Mouse (Mus musculus) limb, embryonic 15.5 days (tissue): ENCODE measurements around the gene Jak1. TPM values are rescaled to one million over a fixed set of nuclear protein-coding genes. Genes with fewer than 3 reads are reported as not detected.

Source experiments
- ATAC-seq: fragments of 200-750 bp; cut with Nextera tagmentation; 2 replicates; pipeline ENCODE4 v1.8.0; 2017; ENCODE audit warnings: low read depth, moderate TSS enrichment; ENCODE audit not compliant: insufficient number of reproducible peaks, low FRiP score, low TSS enrichment
- H3K27ac ChIP-seq: fragments of 300-500 bp; sonication (generic); 2 replicates; pipeline ENCODE4 v1.5.1; 2015; ENCODE audit warnings: moderate library complexity, mild to moderate bottlenecking, inconsistent platforms
- H3K27me3 ChIP-seq: fragments of 300-500 bp; sonication (generic); 2 replicates; pipeline ENCODE4 v1.6.1; 2015; ENCODE audit warnings: inconsistent platforms
- H3K36me3 ChIP-seq: fragments of 300-500 bp; sonication (generic); 2 replicates; pipeline ENCODE4 v1.6.1; 2015; ENCODE audit warnings: inconsistent platforms
- H3K4me1 ChIP-seq: fragments of 300-500 bp; sonication (generic); 2 replicates; pipeline ENCODE4 v1.6.1; 2015; ENCODE audit warnings: inconsistent platforms
- H3K4me2 ChIP-seq: fragments of 300-500 bp; sonication (generic); 2 replicates; pipeline ENCODE4 v1.6.1; 2015; ENCODE audit warnings: mild to moderate bottlenecking, inconsistent platforms
- H3K4me3 ChIP-seq: fragments of 300-500 bp; sonication (generic); 2 replicates; pipeline ENCODE4 v1.5.1; 2015; ENCODE audit warnings: mild to moderate bottlenecking, inconsistent platforms
- H3K9ac ChIP-seq: fragments of 300-500 bp; sonication (generic); 2 replicates; pipeline ENCODE4 v1.6.1; 2015; ENCODE audit warnings: inconsistent platforms
- H3K9me3 ChIP-seq: fragments of 300-500 bp; sonication (generic); 2 replicates; pipeline ENCODE4 v1.6.1; 2016; ENCODE audit warnings: inconsistent platforms
- WGBS: fragments of 180-500 bp; shearing (Covaris S2); methylation state at CpG from one replicate; pipeline ENCODE4 v1.1.7; 2015; 5-methylcytosine and 5-hydroxymethylcytosine counted together
- polyA plus RNA-seq: library from polyadenylated mRNA; unstranded; fragments of >200 nt; fragmentation: Nextera tagmentation; extraction: Ambion mirVana; gene quantifications from 2 replicates; pipeline ENCODE4 v1.2.1, GENCODE M21; 2015

Jak1 gene
- polyA plus RNA-seq, 1 experiment from 2014 or later = 99.9 TPM

DNA sequence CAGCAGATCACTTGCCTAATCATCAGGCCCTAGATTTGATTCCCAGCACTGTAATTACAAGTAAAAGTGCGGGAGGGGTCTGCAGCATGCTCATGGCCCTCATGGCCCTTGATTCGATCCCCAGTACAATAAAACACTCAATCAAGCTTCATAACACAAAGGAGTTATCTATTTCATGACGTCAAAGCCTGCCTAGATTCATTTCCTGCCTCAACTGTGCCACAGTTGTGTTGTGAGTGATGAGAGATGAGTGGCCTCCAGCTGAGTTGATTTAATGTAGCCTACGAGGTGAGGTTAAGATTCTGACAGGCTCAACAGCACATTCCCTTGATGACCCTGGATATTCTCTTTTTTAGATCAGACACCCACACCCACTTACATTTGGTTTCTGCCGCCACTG lies 86.0 kb downstream of the Jak1 start:
- H3K9ac ChIP-seq = no peak overlapping the region
- H3K4me1 ChIP-seq = no peaks in the 10 kb centered on the region
- H3K27ac ChIP-seq = no peak overlapping the region
- ATAC-seq = no peak
- H3K4me3 ChIP-seq = no peak overlapping the region
- H3K9me3 ChIP-seq = no peaks in the 10 kb centered on the region
- H3K27me3 ChIP-seq = no peaks in the 10 kb centered on the region
- no peak overlapping the region for H3K4me2 ChIP-seq
- WGBS = 65% methylated on average over 5 of the region's 5 CpGs
- peaks cover 74% of the 10 kb centered on the region for H3K36me3 ChIP-seq

DNA sequence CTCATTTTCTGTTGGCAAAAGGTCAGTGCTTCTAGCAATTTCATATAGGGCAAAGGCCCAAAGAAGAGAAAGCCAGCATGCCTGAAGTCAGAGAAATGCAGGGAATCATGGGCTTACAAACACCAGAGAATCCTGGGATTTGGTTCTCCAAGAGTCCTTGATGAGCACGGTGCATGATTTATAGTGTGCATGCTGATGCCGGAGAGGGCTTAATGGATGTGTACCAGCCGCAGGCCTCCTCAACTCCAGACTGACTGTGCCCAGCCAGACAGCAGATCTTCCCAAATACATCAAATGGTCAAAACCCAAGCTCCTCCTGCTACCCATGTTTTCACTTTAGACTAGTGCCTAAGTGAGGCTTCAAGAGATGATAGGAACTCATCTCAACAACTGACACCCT lies 87.3 kb downstream of the Jak1 start:
- H3K27ac ChIP-seq = no peak overlapping the region
- H3K27me3 ChIP-seq = no peaks in the 10 kb centered on the region
- no peak overlapping the region for H3K4me3 ChIP-seq
- no peaks in the 10 kb centered on the region for H3K9me3 ChIP-seq
- no peak overlapping the region for H3K9ac ChIP-seq
- no peaks in the 10 kb centered on the region for H3K4me1 ChIP-seq
- ATAC-seq = no peak
- H3K36me3 ChIP-seq = peaks cover 71% of the 10 kb centered on the region
- 73% methylated on average over 3 of the region's 3 CpGs for WGBS
- no peak overlapping the region for H3K4me2 ChIP-seq

DNA sequence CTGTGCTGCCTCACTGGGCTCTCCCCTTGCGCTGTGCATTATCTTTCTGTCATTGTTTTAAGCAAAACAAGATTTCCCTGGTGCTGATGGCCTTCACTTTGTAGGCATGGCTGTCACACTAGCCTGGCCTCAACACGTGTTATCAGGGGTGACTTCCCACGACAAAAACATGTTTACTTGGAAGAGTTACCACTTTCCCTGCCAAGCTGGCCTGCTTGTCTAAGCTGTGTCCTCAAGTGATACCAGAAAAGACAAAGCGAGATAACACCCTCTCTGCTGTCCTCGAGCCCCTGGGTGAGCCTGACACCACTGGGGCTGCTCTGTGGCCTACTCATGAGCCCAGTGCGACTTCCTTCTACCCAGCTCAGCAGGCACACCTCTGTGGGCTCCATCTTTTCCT lies 89.0 kb downstream of the Jak1 start:
- H3K4me1 ChIP-seq = no peaks in the 10 kb centered on the region
- peaks cover 60% of the 10 kb centered on the region for H3K36me3 ChIP-seq
- no peak overlapping the region for H3K4me3 ChIP-seq
- no peaks in the 10 kb centered on the region for H3K9me3 ChIP-seq
- no peak overlapping the region for H3K9ac ChIP-seq
- no peaks in the 10 kb centered on the region for H3K27me3 ChIP-seq
- ATAC-seq = no peak
- no peak overlapping the region for H3K4me2 ChIP-seq
- WGBS = 86% methylated on average over 6 of the region's 6 CpGs
- no peak overlapping the region for H3K27ac ChIP-seq

DNA sequence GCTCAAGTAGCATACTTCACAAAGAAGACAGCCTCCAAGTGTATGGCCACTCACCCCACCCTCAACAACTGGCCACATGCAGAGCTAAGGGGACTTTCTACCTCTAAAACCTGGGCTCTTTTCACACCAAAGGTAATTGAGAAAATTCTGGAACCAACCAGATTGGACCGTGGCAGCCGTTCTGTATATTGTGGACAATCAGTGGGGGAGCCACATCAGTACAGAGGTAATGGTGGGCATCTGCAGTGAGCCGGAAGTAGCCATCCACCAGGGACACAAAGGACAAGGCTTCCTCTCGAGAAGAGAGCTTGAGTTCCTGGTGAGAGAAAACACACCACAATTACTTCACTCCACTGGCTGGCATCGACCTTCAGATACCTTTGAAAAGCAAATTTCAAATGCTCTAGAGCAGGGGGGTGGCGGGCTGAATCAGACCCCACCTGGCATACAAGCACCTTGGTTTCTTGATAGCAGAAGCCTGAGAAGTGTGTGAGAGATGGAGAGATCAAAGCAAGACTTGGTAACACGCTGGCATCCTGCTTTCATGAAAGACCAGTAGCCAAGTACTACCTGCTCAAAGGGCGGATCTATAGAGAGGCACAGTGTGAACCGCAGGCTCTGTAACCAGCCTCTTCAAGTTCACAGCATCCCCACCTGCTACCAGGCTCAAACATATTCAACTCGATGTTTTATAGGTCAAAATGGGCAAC lies 90.0 kb downstream of the Jak1 start:
- H3K9me3 ChIP-seq = no peaks in the 10 kb centered on the region
- H3K27me3 ChIP-seq = no peaks in the 10 kb centered on the region
- no peak overlapping the region for H3K9ac ChIP-seq
- no peak overlapping the region for H3K27ac ChIP-seq
- peaks cover 67% of the 10 kb centered on the region for H3K36me3 ChIP-seq
- WGBS = 83% methylated on average over 10 of the region's 10 CpGs
- no peak for ATAC-seq
- no peak overlapping the region for H3K4me2 ChIP-seq
- H3K4me1 ChIP-seq = no peaks in the 10 kb centered on the region
- no peak overlapping the region for H3K4me3 ChIP-seq

DNA sequence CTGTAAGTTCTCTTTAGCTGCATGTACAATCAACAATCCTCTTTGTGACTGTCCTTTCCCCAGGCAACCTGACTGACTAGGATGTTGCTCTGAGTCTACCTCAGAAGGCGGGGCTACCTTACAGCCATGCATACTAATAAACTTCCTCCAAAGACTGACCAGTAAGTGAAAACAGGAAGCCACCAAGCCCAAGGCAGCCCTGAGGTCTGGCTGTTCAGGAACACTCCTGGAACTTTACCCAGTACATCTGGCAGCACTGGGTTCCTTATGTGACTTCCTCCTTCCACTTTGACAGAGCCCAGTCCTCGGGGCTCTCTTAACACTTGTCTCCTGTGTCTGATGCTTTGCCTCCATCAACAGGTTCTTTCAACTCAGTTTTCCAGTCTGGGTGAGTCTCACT lies 92.3 kb downstream of the Jak1 start:
- H3K36me3 ChIP-seq = peaks cover 73% of the 10 kb centered on the region

DNA sequence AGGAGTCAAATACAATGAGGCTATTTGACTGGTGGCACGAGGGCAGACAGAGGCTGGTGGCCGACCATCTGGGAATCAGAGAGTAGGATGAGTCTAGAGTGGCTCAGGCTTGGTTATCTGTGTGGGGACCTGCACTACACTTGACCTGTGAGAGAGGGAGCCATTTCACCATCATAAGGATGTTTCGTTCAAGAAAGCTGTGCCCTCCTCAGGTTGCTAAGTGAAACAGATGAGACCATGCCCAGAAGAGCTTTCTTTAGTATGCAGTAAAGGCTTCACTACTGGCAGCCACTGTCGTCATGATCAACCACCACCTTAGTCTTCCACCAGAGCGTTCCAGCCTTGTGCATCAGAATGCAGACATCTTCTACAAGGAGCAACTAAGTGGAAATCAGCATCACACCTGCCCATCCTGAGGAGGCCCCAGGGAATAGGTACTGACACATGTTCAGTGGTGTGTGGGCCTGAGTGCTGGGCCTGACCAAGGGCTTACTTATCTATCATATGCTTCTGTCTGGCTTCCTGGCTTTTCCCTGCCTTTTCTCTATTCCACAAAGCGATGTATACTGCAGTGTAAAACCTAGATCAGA lies 96.8 kb downstream of the Jak1 start:
- Histone ChIP-seq H3K27ac (no peak overlapping the region), H3K4me3 (no peak overlapping the region), H3K36me3 (peaks cover 78% of the 10 kb centered on the region), H3K4me1 (no peaks in the 10 kb centered on the region), H3K4me2 (no peak overlapping the region), H3K9me3 (no peaks in the 10 kb centered on the region), H3K9ac (no peak overlapping the region), H3K27me3 (no peaks in the 10 kb centered on the region)
- WGBS = 52% methylated on average over 6 of the region's 6 CpGs
- no peak for ATAC-seq

More for the DNA sequence above, 92.3 kb downstream of the Jak1 start:
- 71% methylated on average over 2 of the region's 2 CpGs for WGBS
- no peak for ATAC-seq
- Histone ChIP-seq H3K9ac (no peak overlapping the region), H3K4me3 (no peak overlapping the region), H3K4me2 (no peak overlapping the region), H3K27ac (no peak overlapping the region), H3K9me3 (no peaks in the 10 kb centered on the region), H3K27me3 (no peaks in the 10 kb centered on the region), H3K4me1 (no peaks in the 10 kb centered on the region)

DNA sequence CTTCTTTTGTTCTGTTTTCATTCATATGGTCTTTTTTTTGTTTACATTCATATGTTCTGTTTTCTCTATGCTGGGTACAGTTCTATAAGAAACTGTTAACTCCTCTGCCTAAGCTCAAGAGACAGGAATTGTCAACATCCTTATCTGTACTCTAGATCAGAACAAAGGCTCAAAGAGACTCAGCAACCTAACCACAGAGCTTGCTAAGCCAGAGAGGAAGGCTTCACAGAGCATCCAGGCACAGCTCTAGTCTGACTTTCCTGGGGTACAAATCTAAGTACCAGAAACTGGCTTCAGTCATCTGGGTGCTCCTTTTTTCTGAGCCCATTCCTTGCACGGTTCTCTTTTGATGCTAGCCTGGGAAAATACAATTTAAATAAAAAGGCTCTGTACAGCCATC lies 97.3 kb downstream of the Jak1 start:
- WGBS = 76% methylated on average over 1 of the region's 1 CpGs
- Histone ChIP-seq H3K9me3 (no peaks in the 10 kb centered on the region), H3K36me3 (peaks cover 78% of the 10 kb centered on the region), H3K9ac (no peak overlapping the region), H3K27ac (no peak overlapping the region), H3K4me3 (no peak overlapping the region), H3K27me3 (no peaks in the 10 kb centered on the region), H3K4me2 (no peak overlapping the region), H3K4me1 (no peaks in the 10 kb centered on the region)
- ATAC-seq = no peak

DNA sequence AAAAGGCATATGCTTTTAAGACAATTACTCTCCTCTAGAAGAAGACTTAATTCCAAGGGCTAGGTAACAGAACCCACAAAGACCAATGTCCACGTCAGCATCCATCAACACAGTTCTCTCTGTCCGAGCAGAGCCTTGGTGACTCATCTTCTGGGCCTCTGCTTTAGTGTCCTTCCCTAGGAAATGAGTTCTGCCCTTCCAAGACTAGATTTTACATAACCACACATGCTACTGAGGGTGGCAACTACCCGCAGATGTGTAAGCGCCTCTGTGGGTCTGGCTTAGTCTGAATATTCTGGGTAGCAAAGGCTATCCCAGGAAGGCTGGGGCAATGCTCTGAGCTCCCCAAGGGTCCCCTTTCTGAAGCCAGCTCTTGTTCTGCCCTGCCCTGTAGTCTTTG lies 99.3 kb downstream of the Jak1 start:
- no peaks in the 10 kb centered on the region for H3K9me3 ChIP-seq
- 82% methylated on average over 4 of the region's 4 CpGs for WGBS
- no peak overlapping the region for H3K4me2 ChIP-seq
- no peaks in the 10 kb centered on the region for H3K4me1 ChIP-seq
- peaks cover 89% of the 10 kb centered on the region for H3K36me3 ChIP-seq
- no peak overlapping the region for H3K27ac ChIP-seq
- no peak overlapping the region for H3K9ac ChIP-seq
- no peak for ATAC-seq
- no peak overlapping the region for H3K4me3 ChIP-seq
- no peaks in the 10 kb centered on the region for H3K27me3 ChIP-seq

DNA sequence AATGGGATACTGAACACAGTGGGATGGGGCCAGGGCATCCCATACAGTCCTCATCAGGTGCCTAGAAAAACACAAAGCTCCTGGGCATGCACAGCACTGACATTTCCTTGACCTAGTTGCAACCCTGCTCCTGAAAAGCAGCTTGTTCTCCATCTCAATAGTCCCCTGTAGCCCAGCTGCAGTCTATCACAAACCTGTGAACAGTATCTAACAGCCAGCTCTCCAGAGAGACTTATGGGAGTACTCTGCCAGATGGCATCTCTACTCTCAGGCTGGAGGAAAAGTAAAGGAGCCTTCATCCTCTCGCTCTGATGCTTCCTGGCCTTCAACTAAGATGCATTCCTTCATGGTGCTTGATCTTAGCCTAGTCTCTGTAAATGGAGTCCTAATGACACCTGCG lies 100.4 kb downstream of the Jak1 start:
- no peak for ATAC-seq
- peaks cover 79% of the 10 kb centered on the region for H3K36me3 ChIP-seq
- no peaks in the 10 kb centered on the region for H3K4me1 ChIP-seq
- H3K4me2 ChIP-seq = no peak overlapping the region
- no peak overlapping the region for H3K27ac ChIP-seq
- no peaks in the 10 kb centered on the region for H3K9me3 ChIP-seq
- H3K4me3 ChIP-seq = no peak overlapping the region
- no peak overlapping the region for H3K9ac ChIP-seq
- H3K27me3 ChIP-seq = no peaks in the 10 kb centered on the region
- WGBS = 87% methylated on average over 2 of the region's 2 CpGs

DNA sequence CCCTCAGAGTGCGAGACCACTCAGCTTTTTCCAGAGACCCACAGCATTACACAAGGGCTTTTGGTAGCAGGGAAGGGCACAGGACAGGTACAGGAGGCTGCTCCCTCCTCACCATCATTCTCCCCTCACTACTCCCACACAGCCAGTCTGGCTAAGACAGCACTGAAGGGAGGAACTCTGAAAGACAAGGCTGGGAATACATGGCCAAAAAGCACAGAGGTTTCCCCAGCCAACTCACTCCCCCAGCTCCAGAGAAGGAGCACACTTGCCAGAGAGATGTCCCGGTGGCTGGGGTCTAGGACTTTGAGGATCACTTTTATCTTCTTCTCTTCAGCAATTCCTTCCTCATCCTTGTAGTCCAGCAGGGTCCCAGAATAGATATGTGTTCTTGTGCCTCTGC lies 100.9 kb downstream of the Jak1 start:
- Histone ChIP-seq H3K4me1 (no peaks in the 10 kb centered on the region), H3K27me3 (no peaks in the 10 kb centered on the region), H3K9ac (no peak overlapping the region), H3K27ac (no peak overlapping the region), H3K4me2 (no peak overlapping the region), H3K9me3 (no peaks in the 10 kb centered on the region), H3K4me3 (no peak overlapping the region), H3K36me3 (peaks cover 77% of the 10 kb centered on the region)
- WGBS = 85% methylated on average over 2 of the region's 2 CpGs
- no peak for ATAC-seq

DNA sequence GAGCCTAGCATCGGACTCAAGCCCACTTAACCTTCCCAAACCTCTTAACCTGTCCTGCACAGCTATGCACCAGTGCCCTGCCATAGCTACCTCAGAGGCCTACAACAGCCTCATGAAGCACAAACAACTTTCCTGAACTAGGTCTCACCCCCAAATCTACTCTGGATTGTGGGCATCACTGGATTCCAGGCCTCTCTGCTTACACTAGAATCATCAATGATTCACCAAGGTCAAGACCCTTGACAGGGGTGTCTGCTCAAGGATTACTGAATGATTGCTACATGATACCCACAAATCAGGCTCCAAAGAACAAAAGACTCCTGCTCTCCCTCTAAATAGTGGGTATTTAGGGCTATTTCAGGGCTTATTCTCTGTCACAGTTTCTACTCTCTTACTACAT lies 104.3 kb downstream of the Jak1 start:
- H3K4me1 ChIP-seq = no peaks in the 10 kb centered on the region
- WGBS = 97% methylated on average over 1 of the region's 1 CpGs
- no peak overlapping the region for H3K4me2 ChIP-seq
- H3K27ac ChIP-seq = no peak overlapping the region
- no peaks in the 10 kb centered on the region for H3K27me3 ChIP-seq
- H3K9ac ChIP-seq = no peak overlapping the region
- H3K36me3 ChIP-seq = peaks cover 83% of the 10 kb centered on the region
- H3K9me3 ChIP-seq = no peaks in the 10 kb centered on the region
- H3K4me3 ChIP-seq = no peak overlapping the region
- no peak for ATAC-seq

DNA sequence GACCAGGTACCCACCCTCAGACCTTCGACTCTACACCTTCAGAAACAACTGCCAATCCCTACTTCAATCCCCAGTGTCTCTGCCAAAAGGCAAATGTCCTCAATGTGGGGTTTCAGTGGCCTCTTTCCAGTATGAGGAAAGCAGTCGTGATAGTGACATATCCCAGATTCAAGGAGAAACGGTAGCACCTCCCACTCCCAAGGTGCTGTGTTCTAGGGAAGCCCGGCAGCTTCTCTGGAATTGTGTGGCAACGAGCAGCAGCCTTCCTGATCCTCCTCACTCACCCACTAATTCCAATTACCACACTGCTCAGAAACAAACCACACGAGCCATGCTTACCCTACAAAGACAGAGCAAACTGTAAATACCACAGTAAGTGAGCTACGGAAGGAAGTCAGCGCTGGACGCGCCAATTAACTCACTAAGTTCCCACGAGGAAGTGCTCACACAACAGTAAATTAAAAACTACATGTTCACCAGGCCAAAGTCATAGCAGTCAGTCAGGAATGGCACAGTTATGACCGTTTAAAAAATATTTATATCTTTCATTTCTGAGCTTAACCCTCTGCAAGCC lies 105.8 kb downstream of the Jak1 start:
- Histone ChIP-seq H3K27ac (no peak overlapping the region), H3K36me3 (peaks cover 82% of the 10 kb centered on the region), H3K27me3 (no peaks in the 10 kb centered on the region), H3K9me3 (no peaks in the 10 kb centered on the region), H3K4me1 (no peaks in the 10 kb centered on the region), H3K4me3 (no peak overlapping the region), H3K9ac (no peak overlapping the region), H3K4me2 (no peak overlapping the region)
- WGBS = 45% methylated on average over 12 of the region's 12 CpGs
- ATAC-seq = no peak
